Mouse (Mus musculus) T-helper 1 cell (primary cell): Measurements from ENCODE around the gene Gphn.

ENCODE experiments used
- in situ Hi-C: fragments of 300-600 bp; cut with MboI, MseI; formaldehyde crosslinking; loops from one replicate; pipeline ENCODE4 v1.15.1; 2025; ENCODE audit warnings: high pct_unique_total_duplicates

The Gphn gene

GRCm38 (mm10) chr12:78225707-78226518, at the start of gene Gphn:
Gene Gphn (plus strand): TSS chr12:78226379.
- in situ Hi-C loops = loop anchor here (5.0 kb wide), 1 partner anchor 521 kb away; the partner anchor contains the start of gene Mpp5

- in situ Hi-C loops = no loop called here
Measured at GRCm38 (mm10) chr12:78181452-78181851, 44.7 kb upstream of the Gphn start.

- in situ Hi-C loops = no loop called here
Measured at GRCm38 (mm10) chr12:78193942-78194341, 32.2 kb upstream of the Gphn start, which contains the start of gene Gm6657. Gene Gm6657 (plus strand): TSS chr12:78194242.

DNA sequence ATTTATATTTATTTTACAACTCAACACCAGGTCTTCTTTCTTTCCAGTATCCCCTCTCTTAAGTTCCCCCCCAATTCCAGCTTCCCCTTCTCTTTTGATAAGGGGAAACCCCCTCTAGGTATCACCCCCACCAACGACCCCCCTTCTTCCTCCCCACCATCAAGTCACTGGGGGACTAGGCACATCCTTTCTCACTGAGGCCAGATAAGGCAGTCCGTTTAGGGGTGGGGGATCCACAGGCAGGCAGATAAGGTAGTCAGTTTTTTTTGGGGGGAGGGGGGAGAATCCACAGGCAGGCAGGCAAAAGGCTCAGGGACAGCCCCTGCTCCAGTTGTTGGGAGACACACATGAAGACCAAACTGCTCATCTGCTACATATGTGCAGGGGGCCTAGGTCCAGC, 30.8 kb upstream of the Gphn start:
- in situ Hi-C loops = no loop called here

DNA sequence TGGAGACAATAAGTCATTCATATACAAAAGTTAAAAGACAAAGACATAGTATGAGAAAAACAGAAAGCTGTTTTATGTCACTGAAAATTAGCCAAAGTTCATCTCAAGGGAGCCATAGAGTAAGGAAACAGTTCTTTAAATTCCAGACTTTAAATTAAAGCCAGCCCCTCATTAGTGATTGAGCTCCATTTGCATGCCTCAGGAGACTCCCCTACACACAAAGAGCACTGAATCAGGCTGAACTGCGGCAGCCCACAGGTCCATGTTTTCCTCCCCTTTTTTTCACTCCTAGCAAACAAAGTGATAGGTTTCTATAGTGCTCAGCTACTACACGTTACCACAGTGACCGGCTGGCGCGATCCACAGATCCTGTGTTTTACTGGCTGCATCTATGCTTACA, 22.5 kb upstream of the Gphn start:
- in situ Hi-C loops = no loop called here

DNA sequence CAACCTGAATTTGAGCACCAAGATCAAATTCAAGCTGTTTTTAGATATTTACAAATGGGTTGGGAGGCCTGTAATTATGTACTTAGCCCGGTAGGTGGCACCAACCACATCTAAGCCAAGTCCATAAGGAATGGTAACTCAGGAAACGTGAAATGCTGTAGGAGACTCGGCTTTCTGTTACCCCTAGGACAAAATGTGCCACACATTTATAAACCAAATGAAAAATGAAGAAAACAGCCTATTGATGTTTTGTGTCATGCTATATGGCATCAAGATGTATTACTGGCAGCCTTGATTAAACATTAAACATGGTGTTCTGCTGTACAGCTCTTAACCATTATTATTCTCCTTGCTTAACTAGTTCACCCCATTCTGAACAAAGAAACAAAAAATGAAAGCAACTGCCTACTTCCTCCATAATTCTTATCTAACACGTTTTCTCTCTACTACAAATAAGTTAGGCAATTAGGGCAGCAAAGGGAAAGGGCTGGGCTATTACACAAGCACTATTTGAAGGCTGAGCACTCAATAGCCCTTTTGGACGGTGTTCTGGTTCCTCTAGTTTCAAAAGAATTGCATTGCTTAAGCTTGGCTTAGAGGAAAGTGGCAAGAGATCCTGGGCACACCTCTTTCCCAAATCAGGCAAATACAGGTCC, 20.1 kb upstream of the Gphn start:
- in situ Hi-C loops = no loop called here

DNA sequence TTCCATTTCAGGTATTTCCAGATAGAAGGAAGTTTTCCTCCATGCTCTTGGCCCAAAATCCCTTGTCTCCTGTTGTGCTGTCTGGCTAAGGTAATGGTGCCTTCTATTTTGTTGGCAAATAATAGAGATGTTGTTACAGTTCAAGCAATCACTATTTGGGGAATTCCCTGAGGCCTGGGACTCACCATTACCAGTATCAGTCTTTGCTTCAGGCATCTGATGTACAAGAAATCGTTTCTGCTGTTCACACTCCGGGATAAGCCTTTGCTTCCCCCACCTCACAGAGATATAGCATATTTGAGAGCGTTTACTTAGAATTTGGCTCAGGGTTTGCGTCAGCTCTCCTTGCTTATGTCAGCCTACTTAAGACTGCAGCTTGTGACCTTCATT, 19.6 kb upstream of the Gphn start:
- in situ Hi-C loops = no loop called here

- in situ Hi-C loops = no loop called here
Measured at GRCm38 (mm10) chr12:78209856-78210255, 16.3 kb upstream of the Gphn start.

DNA sequence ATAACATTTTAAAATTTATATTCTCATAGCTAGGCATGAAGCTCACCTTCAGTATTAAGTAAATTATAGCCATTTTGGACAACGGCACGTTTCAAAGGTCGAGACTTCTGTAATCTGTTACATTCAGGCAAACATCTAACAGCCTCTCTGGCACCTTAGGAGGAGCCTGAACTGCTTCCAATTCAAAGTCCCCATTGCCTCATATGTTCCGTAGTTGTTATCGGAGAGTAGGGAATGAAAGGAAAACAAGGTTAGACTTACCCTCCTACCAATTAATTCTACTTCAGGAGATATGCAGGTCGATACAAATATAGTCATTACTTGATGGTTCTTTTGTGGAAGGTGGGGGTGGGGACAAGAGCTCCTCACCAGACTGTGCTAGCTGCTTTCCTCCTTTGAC, 10.7 kb upstream of the Gphn start:
- in situ Hi-C loops = no loop called here

GRCm38 (mm10) chr12:78219191-78219825, 6.9 kb upstream of the Gphn start:
- in situ Hi-C loops = no loop called here

DNA sequence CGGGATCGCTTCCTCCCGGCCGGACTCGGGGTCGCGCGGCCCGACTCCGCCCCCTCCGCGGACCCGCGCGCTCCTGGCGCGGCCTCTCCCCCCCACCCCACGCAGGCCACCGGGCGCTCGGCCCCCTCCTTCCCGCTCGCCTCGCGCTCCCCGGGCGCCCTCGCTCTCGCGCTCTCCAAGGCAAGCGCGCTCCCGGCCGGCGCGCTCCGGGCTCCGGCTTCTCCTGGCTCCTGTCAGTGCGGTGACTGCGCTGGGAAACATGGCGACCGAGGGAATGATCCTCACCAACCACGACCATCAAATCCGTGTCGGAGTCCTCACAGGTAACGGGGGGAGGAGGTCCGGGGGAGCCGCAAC, 318 bp downstream of the Gphn start:
- in situ Hi-C loops = loop anchor here (5.0 kb wide), 1 partner anchor 521 kb away; the partner anchor contains the start of gene Mpp5

GRCm38 (mm10) chr12:78227021-78227932, 1.1 kb downstream of the Gphn start:
- in situ Hi-C loops = loop anchor here (5.0 kb wide), 1 partner anchor 520 kb away; the partner anchor contains the start of gene Mpp5

DNA sequence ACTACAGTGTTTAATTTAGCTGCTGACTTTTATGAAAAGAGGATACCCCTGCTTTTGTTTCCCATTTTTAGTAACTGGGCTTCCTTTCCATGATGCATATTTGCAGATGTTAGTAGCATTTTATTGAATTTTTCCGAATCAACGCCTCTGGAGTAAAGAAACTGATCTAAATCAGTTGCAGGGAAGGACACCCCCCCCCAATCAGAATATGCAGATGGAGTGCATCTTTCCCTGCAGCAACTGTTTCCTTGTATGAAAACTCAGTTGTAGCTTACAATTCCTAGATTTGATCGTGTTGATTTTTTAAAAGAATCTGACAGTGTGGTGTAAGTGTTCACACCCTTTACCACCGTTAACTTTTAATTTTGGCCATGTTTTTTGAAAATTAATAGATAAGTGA, 2.0 kb downstream of the Gphn start:
- in situ Hi-C loops = loop anchor here (5.0 kb wide), 1 partner anchor 519 kb away; the partner anchor contains the start of gene Mpp5

DNA sequence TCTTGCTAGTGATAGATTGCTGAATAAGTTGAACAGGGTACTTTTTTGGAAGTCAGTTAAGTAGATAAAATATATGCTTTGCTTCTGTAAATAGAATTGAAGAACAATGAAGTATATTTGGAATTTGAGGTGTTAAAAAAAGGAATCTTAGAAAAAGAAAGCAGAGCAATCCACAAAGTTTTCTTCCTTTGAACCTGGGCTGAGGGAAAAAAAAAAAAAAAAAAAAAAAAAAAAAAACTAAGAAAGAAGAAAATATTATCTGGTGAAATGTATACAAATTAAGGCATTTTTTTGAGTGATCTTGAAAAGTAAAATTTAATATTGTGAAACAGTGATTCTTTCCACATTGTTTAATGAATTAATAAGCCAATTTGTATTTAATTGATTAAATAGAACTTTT, 6.4 kb downstream of the Gphn start:
- in situ Hi-C loops = no loop called here

DNA sequence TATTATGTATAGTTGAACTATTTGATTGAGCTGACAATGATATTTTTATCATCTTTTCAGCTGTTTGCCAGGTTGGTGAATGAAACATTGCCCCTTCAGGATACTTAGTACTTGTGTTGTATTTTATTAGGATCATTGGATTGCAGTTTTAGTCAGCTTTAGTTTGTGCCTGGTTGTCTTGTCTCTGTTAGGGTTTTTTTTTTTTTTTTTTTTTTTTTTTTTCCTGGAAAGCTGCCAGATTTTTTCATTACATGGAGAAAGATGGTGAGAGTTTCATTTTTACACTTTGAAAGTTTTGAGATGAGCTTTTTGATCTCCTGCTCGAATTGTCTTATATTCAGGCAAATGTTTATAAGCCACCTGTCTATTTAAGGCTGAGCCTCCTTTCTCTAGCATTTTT, 22.2 kb downstream of the Gphn start:
- in situ Hi-C loops = no loop called here

DNA sequence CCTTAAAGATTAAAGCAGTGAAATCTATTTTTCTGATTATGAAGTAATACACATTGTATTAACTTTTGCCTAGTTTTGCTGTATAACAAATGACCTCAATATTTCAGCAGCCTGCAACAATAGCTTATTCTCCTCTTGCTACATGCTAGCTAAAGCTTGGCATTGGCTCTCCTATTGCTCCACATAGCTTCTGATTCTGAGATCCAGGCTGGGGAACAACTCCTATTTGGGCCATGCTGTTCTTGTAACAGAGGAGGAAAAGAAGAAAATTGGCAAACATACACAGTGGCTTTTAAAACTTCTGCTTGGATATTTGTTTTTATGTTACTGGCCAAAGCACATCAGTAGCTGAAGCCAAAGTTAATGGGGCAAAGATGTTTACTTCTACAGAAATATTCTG, 23.0 kb downstream of the Gphn start:
- in situ Hi-C loops = no loop called here

- in situ Hi-C loops = no loop called here
Measured at GRCm38 (mm10) chr12:78277386-78277785, 51.2 kb downstream of the Gphn start.

- in situ Hi-C loops = no loop called here
Measured at GRCm38 (mm10) chr12:78290384-78290783, 64.2 kb downstream of the Gphn start.

- in situ Hi-C loops = no loop called here
Measured at GRCm38 (mm10) chr12:78298824-78299398, 72.7 kb downstream of the Gphn start.

DNA sequence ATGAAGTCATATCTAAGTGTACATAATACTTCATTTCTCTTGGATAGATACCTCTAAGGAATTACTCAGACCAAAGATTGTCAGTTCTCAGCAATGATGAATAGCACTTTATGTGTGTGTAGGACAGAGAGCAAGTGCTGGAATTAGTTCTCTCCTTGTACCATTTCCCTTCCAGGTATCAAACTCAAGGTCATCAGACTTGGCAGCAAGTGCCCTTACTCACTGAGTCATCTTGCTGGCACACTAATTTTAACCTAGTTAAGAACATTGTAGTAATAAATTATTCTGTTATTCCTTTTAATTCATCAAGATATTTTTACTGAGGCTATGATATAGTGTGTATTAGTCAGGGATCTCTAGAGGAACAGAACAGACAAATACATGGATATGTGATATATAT, 88.9 kb downstream of the Gphn start:
- in situ Hi-C loops = no loop called here

- in situ Hi-C loops = no loop called here
Measured at GRCm38 (mm10) chr12:78327946-78328345, 101.8 kb downstream of the Gphn start.
